Mouse (Mus musculus): ENCODE data around the gene Zfp36l1. TPM values are rescaled to one million over a fixed set of nuclear protein-coding genes. Genes with fewer than 3 reads are reported as not detected.

The Zfp36l1 gene
- polyA plus RNA-seq, 1 experiment from 2014 or later, result 53.1 TPM

- H3K9ac ChIP-seq, result no peak overlapping the region
- ATAC-seq (ENCODE audit: low FRiP score), result no peak
- no peak overlapping the region for H3K4me2 ChIP-seq
- 0 out of 2 replicates have a peak, but pooled peaks cover 6% of the 10 kb centered on the region for H3K4me1 ChIP-seq (replicated peaks)
- no peaks in the 10 kb centered on the region for H3K27me3 ChIP-seq
- no peaks in the 10 kb centered on the region for H3K9me3 ChIP-seq
- 91% methylated on average over 2 of the region's 2 CpGs for WGBS
- H3K27ac ChIP-seq, result no peak overlapping the region
- no peaks in the 10 kb centered on the region for H3K36me3 ChIP-seq
- no peak overlapping the region for H3K4me3 ChIP-seq
These were observed 38.5 kb downstream of the Zfp36l1 start for GRCm38 (mm10) chr12:80074331-80074730.

GRCm38 (mm10) chr12:80070534-80071287 is 42.1 kb downstream of the Zfp36l1 start:
- no peak for ATAC-seq (ENCODE audit: low FRiP score)
- Histone ChIP-seq H3K9me3 (no peaks in the 10 kb centered on the region), H3K27ac (0 out of 2 replicates have a peak overlapping the region, but pooled peaks have one; percentile 30), H3K27me3 (no peaks in the 10 kb centered on the region), H3K4me1 (replicated peaks) (0 out of 2 replicates have a peak, but pooled peaks cover 6% of the 10 kb centered on the region), H3K4me3 (no peak overlapping the region), H3K36me3 (no peaks in the 10 kb centered on the region), H3K4me2 (no peak overlapping the region), H3K9ac (no peak overlapping the region)
- 30% methylated on average over 8 of the region's 8 CpGs for WGBS

- H3K9ac ChIP-seq, result no peak overlapping the region
- WGBS, result 86% methylated on average over 3 of the region's 3 CpGs
- H3K4me2 ChIP-seq, result no peak overlapping the region
- H3K27me3 ChIP-seq, result no peaks in the 10 kb centered on the region
- H3K27ac ChIP-seq, result no peak overlapping the region
- H3K9me3 ChIP-seq, result no peaks in the 10 kb centered on the region
- no peak for ATAC-seq (ENCODE audit: low FRiP score)
- peaks cover 16% of the 10 kb centered on the region for H3K4me1 ChIP-seq (replicated peaks)
- H3K36me3 ChIP-seq, result no peaks in the 10 kb centered on the region
- no peak overlapping the region for H3K4me3 ChIP-seq
These were observed 43.8 kb downstream of the Zfp36l1 start for GRCm38 (mm10) chr12:80069040-80069439.

GRCm38 (mm10) chr12:80068016-80068415 is 44.8 kb downstream of the Zfp36l1 start:
- Histone ChIP-seq H3K36me3 (no peaks in the 10 kb centered on the region), H3K9ac (no peak overlapping the region), H3K9me3 (no peaks in the 10 kb centered on the region), H3K4me1 (replicated peaks) (peaks cover 26% of the 10 kb centered on the region), H3K27ac (no peak overlapping the region), H3K4me3 (no peak overlapping the region), H3K27me3 (no peaks in the 10 kb centered on the region), H3K4me2 (no peak overlapping the region)
- 81% methylated on average over 7 of the region's 7 CpGs for WGBS
- ATAC-seq (ENCODE audit: low FRiP score), result no peak

- no peaks in the 10 kb centered on the region for H3K27me3 ChIP-seq
- H3K9ac ChIP-seq, result no peak overlapping the region
- H3K36me3 ChIP-seq, result no peaks in the 10 kb centered on the region
- no peak overlapping the region for H3K4me3 ChIP-seq
- no peak for ATAC-seq (ENCODE audit: low FRiP score)
- no peak overlapping the region for H3K4me2 ChIP-seq
- whole genome bisulfite sequencing, result 71% methylated on average over 8 of the region's 8 CpGs
- H3K27ac ChIP-seq, result peak overlapping the region; percentile 81
- H3K9me3 ChIP-seq, result no peaks in the 10 kb centered on the region
- peaks cover 49% of the 10 kb centered on the region for H3K4me1 ChIP-seq (replicated peaks)
These were observed 47.8 kb downstream of the Zfp36l1 start for GRCm38 (mm10) chr12:80065049-80065448.

GRCm38 (mm10) chr12:80064306-80064705 is 48.5 kb downstream of the Zfp36l1 start:
- Histone ChIP-seq H3K27me3 (no peaks in the 10 kb centered on the region), H3K36me3 (no peaks in the 10 kb centered on the region), H3K9ac (no peak overlapping the region), H3K4me1 (replicated peaks) (peaks cover 52% of the 10 kb centered on the region), H3K4me2 (no peak overlapping the region), H3K4me3 (no peak overlapping the region), H3K9me3 (no peaks in the 10 kb centered on the region), H3K27ac (peak overlapping the region; percentile 81)
- ATAC-seq (ENCODE audit: low FRiP score), result no peak
- 33% methylated on average over 4 of the region's 4 CpGs for WGBS

- H3K4me2 ChIP-seq, result no peak overlapping the region
- peak overlapping the region; percentile 81 for H3K27ac ChIP-seq
- no peak overlapping the region for H3K4me3 ChIP-seq
- peaks cover 52% of the 10 kb centered on the region for H3K4me1 ChIP-seq (replicated peaks)
- no peaks in the 10 kb centered on the region for H3K36me3 ChIP-seq
- no peak overlapping the region for H3K9ac ChIP-seq
- WGBS, result 17% methylated on average over 7 of the region's 7 CpGs
- H3K9me3 ChIP-seq, result no peaks in the 10 kb centered on the region
- H3K27me3 ChIP-seq, result no peaks in the 10 kb centered on the region
- no peak for ATAC-seq (ENCODE audit: low FRiP score)
These were observed 49.2 kb downstream of the Zfp36l1 start for GRCm38 (mm10) chr12:80063402-80064150.

GRCm38 (mm10) chr12:80062410-80063401 is 50.1 kb downstream of the Zfp36l1 start:
- WGBS, result 3% methylated on average over 6 of the region's 6 CpGs
- no peaks in the 10 kb centered on the region for H3K36me3 ChIP-seq
- peak; percentile 95 for ATAC-seq (ENCODE audit: low FRiP score)
- H3K27ac ChIP-seq, result peak overlapping the region; percentile 81
- H3K4me3 ChIP-seq, result no peak overlapping the region
- no peaks in the 10 kb centered on the region for H3K9me3 ChIP-seq
- peaks cover 52% of the 10 kb centered on the region for H3K4me1 ChIP-seq (replicated peaks)
- peak overlapping the region; percentile 6 for H3K4me2 ChIP-seq
- H3K9ac ChIP-seq, result peak overlapping the region; percentile 51
- H3K27me3 ChIP-seq, result no peaks in the 10 kb centered on the region

- H3K9me3 ChIP-seq, result no peaks in the 10 kb centered on the region
- H3K4me3 ChIP-seq, result no peak overlapping the region
- no peaks in the 10 kb centered on the region for H3K36me3 ChIP-seq
- ATAC-seq (ENCODE audit: low FRiP score), result peak; percentile 30
- H3K4me2 ChIP-seq, result peak overlapping the region; percentile 6; the same call in 1 of the 2 replicates
- H3K27me3 ChIP-seq, result no peaks in the 10 kb centered on the region
- WGBS, result 2% methylated on average over 5 of the region's 5 CpGs
- peak overlapping the region; percentile 81 for H3K27ac ChIP-seq
- H3K4me1 ChIP-seq (replicated peaks), result peaks cover 52% of the 10 kb centered on the region
- H3K9ac ChIP-seq, result no peak overlapping the region
These were observed 51.0 kb downstream of the Zfp36l1 start for GRCm38 (mm10) chr12:80061810-80062209.

- no peak for ATAC-seq (ENCODE audit: low FRiP score)
- peaks cover 52% of the 10 kb centered on the region for H3K4me1 ChIP-seq (replicated peaks)
- peak overlapping the region; percentile 81; the same call in 1 of the 2 replicates for H3K27ac ChIP-seq
- H3K4me2 ChIP-seq, result no peak overlapping the region
- H3K4me3 ChIP-seq, result no peak overlapping the region
- H3K9ac ChIP-seq, result no peak overlapping the region
- H3K36me3 ChIP-seq, result no peaks in the 10 kb centered on the region
- WGBS, result 37% methylated on average over 1 of the region's 1 CpGs
- H3K9me3 ChIP-seq, result no peaks in the 10 kb centered on the region
- no peaks in the 10 kb centered on the region for H3K27me3 ChIP-seq
These were observed 52.0 kb downstream of the Zfp36l1 start for GRCm38 (mm10) chr12:80060809-80061208.

GRCm38 (mm10) chr12:80060338-80060737 is 52.5 kb downstream of the Zfp36l1 start:
- Histone ChIP-seq H3K27ac (peak overlapping the region; percentile 81), H3K36me3 (no peaks in the 10 kb centered on the region), H3K4me2 (no peak overlapping the region), H3K4me3 (no peak overlapping the region), H3K27me3 (no peaks in the 10 kb centered on the region), H3K4me1 (replicated peaks) (peaks cover 52% of the 10 kb centered on the region), H3K9ac (no peak overlapping the region), H3K9me3 (no peaks in the 10 kb centered on the region)
- WGBS, result 26% methylated on average over 9 of the region's 9 CpGs
- no peak for ATAC-seq (ENCODE audit: low FRiP score)
